Mouse (Mus musculus): ENCODE measurements around the gene Pemt. TPM values are rescaled to one million over a fixed set of nuclear protein-coding genes. Genes with fewer than 3 reads are reported as not detected.
"Not testable (repeated sequence)": the region's sequence is repeated elsewhere in the genome, so short reads cannot be mapped to it uniquely, and the experiment has no call there.

Gene Pemt
- polyA plus RNA-seq, 1 experiment from 2014 or later: 6.7 TPM

- Histone ChIP-seq H3K9ac (no peak overlapping the region), H3K4me2 (no peak overlapping the region), H3K27me3 (peaks cover 19% of the 10 kb centered on the region), H3K9me3 (no peaks in the 10 kb centered on the region), H3K27ac (no peak overlapping the region), H3K36me3 (peaks cover 17% of the 10 kb centered on the region; the same call in 1 of the 2 replicates), H3K4me1 (peaks cover 28% of the 10 kb centered on the region), H3K4me3 (no peak overlapping the region)
- no peak for ATAC-seq (ENCODE audit: borderline replicate concordance, extremely low read depth, low FRiP score, low TSS enrichment)
- WGBS: 67% methylated on average over 3 of the region's 3 CpGs
Measured at GRCm38 (mm10) chr11:59962590-59962989, 83.7 kb downstream of the Pemt start.

DNA sequence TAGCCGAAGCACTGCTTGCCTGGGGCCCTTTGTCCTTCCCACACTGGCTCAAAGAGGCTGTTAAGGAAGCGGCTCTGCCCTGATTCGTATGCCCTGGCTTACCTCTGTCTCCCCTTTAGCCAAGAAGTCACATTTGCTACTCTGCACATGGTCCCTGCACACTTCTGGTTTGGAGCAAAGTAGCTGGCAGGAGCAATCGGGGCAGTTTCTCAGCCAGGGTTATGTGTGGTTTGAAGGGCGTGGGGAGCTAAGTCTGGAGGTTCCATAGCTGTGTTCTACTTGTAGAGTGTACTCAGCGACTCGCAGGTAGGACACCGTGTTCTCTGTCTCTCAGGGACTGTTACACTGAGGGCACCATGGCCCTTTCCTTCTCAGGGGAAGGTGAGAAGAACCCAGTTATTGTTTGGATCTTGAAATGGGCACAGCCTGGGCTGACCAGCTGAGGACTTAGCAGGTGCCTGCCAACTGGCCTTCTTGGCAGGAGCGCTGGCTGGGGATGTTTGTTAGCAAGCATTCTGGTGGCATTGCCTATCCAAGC lies 84.9 kb downstream of the Pemt start:
- peaks cover 19% of the 10 kb centered on the region for H3K27me3 ChIP-seq
- WGBS: 90% methylated on average over 9 of the region's 9 CpGs
- ATAC-seq (ENCODE audit: borderline replicate concordance, extremely low read depth, low FRiP score, low TSS enrichment): no peak
- H3K4me3 ChIP-seq: no peak overlapping the region
- H3K9me3 ChIP-seq: no peaks in the 10 kb centered on the region
- H3K27ac ChIP-seq: no peak overlapping the region
- no peak overlapping the region for H3K4me2 ChIP-seq
- peaks cover 17% of the 10 kb centered on the region; the same call in 1 of the 2 replicates for H3K36me3 ChIP-seq
- no peak overlapping the region for H3K9ac ChIP-seq
- H3K4me1 ChIP-seq: peaks cover 27% of the 10 kb centered on the region

- H3K36me3 ChIP-seq: peaks cover 17% of the 10 kb centered on the region; the same call in 1 of the 2 replicates
- ATAC-seq (ENCODE audit: borderline replicate concordance, extremely low read depth, low FRiP score, low TSS enrichment): no peak
- H3K9ac ChIP-seq: no peak overlapping the region
- H3K27ac ChIP-seq: no peak overlapping the region
- H3K9me3 ChIP-seq: no peaks in the 10 kb centered on the region
- H3K4me1 ChIP-seq: peaks cover 20% of the 10 kb centered on the region
- H3K27me3 ChIP-seq: peaks cover 19% of the 10 kb centered on the region
- 85% methylated on average over 20 of the region's 20 CpGs for WGBS
- no peak overlapping the region for H3K4me3 ChIP-seq
- no peak overlapping the region for H3K4me2 ChIP-seq
Measured at GRCm38 (mm10) chr11:59960476-59961337, 85.6 kb downstream of the Pemt start.

DNA sequence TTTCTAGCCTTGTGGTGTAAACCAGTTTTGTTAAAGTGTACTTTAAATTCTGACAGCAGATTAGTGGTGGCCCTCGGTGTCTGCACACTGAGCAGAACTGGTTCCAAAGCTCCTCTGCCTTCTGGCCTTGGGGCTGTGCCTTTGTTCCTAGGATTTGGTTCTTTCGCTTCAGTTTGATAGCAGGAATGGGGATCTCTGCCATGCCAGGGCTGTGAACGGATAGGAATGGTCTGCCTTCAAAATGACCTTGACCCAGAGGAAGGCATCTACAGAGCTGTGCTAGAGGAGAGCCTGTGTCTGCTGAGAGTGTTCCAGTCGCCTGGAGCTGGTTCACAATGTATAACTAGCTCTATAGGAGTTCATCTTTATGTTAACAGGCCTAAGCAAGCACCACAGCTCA lies 86.8 kb downstream of the Pemt start:
- Histone ChIP-seq H3K9me3 (no peaks in the 10 kb centered on the region), H3K36me3 (peaks cover 17% of the 10 kb centered on the region; the same call in 1 of the 2 replicates), H3K4me2 (no peak overlapping the region), H3K9ac (no peak overlapping the region), H3K4me1 (peaks cover 13% of the 10 kb centered on the region), H3K27me3 (peaks cover 17% of the 10 kb centered on the region), H3K4me3 (no peak overlapping the region), H3K27ac (no peak overlapping the region)
- WGBS: 59% methylated on average over 4 of the region's 4 CpGs
- no peak for ATAC-seq (ENCODE audit: borderline replicate concordance, extremely low read depth, low FRiP score, low TSS enrichment)

DNA sequence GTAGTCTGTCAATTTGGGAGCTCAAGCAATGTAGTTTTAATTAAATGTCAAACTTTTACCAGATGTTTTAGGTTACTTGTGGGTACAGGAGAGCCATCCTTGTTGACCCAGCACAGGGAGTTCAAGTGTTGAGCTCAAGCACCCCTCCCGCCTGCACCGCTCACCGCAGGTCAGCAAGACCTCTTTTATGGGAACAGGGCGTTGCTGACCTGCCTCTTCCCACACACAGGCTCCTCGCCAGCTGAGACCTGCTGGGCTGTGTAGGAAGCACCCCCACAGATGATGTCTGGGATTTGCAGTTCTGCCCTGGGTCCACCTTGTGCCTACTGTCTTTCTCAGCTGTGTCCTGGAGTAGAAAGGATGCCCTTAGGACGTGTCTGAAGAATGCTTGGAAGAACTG lies 89.5 kb downstream of the Pemt start:
- no peaks in the 10 kb centered on the region for H3K9me3 ChIP-seq
- no peak overlapping the region for H3K4me2 ChIP-seq
- H3K36me3 ChIP-seq: peaks cover 14% of the 10 kb centered on the region; the same call in 1 of the 2 replicates
- no peak overlapping the region for H3K27ac ChIP-seq
- no peak for ATAC-seq (ENCODE audit: borderline replicate concordance, extremely low read depth, low FRiP score, low TSS enrichment)
- H3K4me1 ChIP-seq: peaks cover 9% of the 10 kb centered on the region; the same call in 1 of the 2 replicates
- H3K4me3 ChIP-seq: no peak overlapping the region
- WGBS: 70% methylated on average over 6 of the region's 6 CpGs
- no peaks in the 10 kb centered on the region for H3K27me3 ChIP-seq
- no peak overlapping the region for H3K9ac ChIP-seq

DNA sequence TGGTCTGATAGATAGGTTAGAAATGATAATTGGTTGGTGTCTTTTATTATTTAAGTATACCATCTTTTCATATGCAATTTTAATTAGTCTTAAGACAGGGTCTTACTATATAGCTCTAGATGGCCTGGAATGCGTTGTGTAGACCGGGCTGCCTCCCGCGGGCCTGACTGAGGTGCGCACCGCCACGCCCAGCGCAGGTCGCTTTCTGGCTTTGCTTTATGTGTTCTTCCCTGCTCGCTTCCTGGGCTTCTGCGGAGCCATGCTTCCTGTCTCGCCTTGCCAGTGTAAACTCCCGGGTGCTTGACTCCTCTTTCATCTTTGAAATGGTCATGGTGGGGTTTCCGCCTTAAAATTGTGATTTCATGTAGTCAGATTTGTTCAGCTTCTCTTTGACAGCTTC lies 93.4 kb downstream of the Pemt start:
- Histone ChIP-seq H3K36me3 (peaks cover 3% of the 10 kb centered on the region; the same call in 1 of the 2 replicates), H3K4me2 (peak overlapping the region; percentile 20; the same call in 1 of the 2 replicates), H3K27ac (no peak overlapping the region), H3K9me3 (no peaks in the 10 kb centered on the region), H3K27me3 (no peaks in the 10 kb centered on the region), H3K9ac (no peak overlapping the region), H3K4me3 (no peak overlapping the region), H3K4me1 (peaks cover 19% of the 10 kb centered on the region)
- ATAC-seq (ENCODE audit: borderline replicate concordance, extremely low read depth, low FRiP score, low TSS enrichment): no peak
- WGBS: 58% methylated on average over 14 of the region's 14 CpGs

GRCm38 (mm10) chr11:59948401-59948767 lies 97.9 kb downstream of the Pemt start:
- Histone ChIP-seq H3K4me2 (peak overlapping the region; percentile 71), H3K27me3 (no peaks in the 10 kb centered on the region), H3K36me3 (peaks cover 3% of the 10 kb centered on the region; the same call in 1 of the 2 replicates), H3K9ac (peak overlapping the region; percentile 95), H3K4me1 (peaks cover 27% of the 10 kb centered on the region), H3K4me3 (peak overlapping the region; percentile 86), H3K27ac (peak overlapping the region; percentile 62), H3K9me3 (no peaks in the 10 kb centered on the region)
- 1% methylated on average over 16 of the region's 16 CpGs for WGBS
- peak; percentile 46; the same call in 1 of the 2 replicates for ATAC-seq (ENCODE audit: borderline replicate concordance, extremely low read depth, low FRiP score, low TSS enrichment)

GRCm38 (mm10) chr11:59947752-59948400 lies 98.4 kb downstream of the Pemt start, which contains the start of gene Med9:
Med9 (plus strand) TSS chr11:59948206.
- peaks cover 25% of the 10 kb centered on the region for H3K4me1 ChIP-seq
- H3K27ac ChIP-seq: peak within 1 kb of the TSS; percentile 62
- H3K4me3 ChIP-seq: peak within 1 kb of the TSS; percentile 86
- H3K4me2 ChIP-seq: peak within 1 kb of the TSS; percentile 71
- H3K9ac ChIP-seq: peak within 1 kb of the TSS; percentile 95
- WGBS: 2% methylated on average over 43 of the region's 43 CpGs
- peaks cover 3% of the 10 kb centered on the region; the same call in 1 of the 2 replicates for H3K36me3 ChIP-seq
- no peaks in the 10 kb centered on the region for H3K9me3 ChIP-seq
- ATAC-seq (ENCODE audit: borderline replicate concordance, extremely low read depth, low FRiP score, low TSS enrichment): peak; percentile 95
- no peaks in the 10 kb centered on the region for H3K27me3 ChIP-seq

- not testable (repeated sequence) for H3K9me3 ChIP-seq; ATAC-seq (ENCODE audit: borderline replicate concordance, extremely low read depth, low FRiP score, low TSS enrichment)
Measured at GRCm38 (mm10) chr11:59944855-59945254, 101.4 kb downstream of the Pemt start.

GRCm38 (mm10) chr11:59941391-59941790 lies 104.9 kb downstream of the Pemt start:
- Histone ChIP-seq H3K4me1 (peaks cover 3% of the 10 kb centered on the region; the same call in 1 of the 2 replicates), H3K4me2 (no peak overlapping the region), H3K27ac (no peak overlapping the region), H3K27me3 (no peaks in the 10 kb centered on the region), H3K9me3 (no peaks in the 10 kb centered on the region), H3K9ac (no peak overlapping the region), H3K36me3 (no peaks in the 10 kb centered on the region), H3K4me3 (no peak overlapping the region)
- ATAC-seq (ENCODE audit: borderline replicate concordance, extremely low read depth, low FRiP score, low TSS enrichment): no peak
- 7% methylated on average over 3 of the region's 3 CpGs for whole genome bisulfite sequencing

More at GRCm38 (mm10) chr11:59944855-59945254, 101.4 kb downstream of the Pemt start:
- H3K9ac ChIP-seq, H3K27ac ChIP-seq, H3K4me2 ChIP-seq, H3K4me3 ChIP-seq, H3K27me3 ChIP-seq, H3K36me3 ChIP-seq: not testable (repeated sequence)
- H3K4me1 ChIP-seq: peaks cover 22% of the 10 kb centered on the region
- WGBS: 80% methylated on average over 10 of the region's 10 CpGs

DNA sequence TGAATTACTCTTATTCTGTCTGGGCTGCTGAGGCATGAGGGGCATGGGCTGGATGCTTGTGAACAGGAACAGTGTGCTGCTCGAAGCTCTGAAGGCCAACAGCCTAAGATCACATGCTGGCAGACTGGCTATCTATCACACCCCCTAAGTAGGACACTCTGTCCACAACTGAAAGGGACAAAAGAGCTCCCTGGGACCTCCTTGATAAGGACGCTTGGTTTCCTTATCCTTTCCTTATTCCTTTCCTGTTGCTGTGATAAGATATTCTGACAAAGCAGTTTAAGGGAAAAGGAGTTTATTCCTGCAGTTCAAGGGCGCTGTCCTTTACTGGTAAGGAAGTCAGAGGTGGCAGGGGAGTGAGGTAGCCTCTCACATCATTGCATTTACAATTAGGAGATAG lies 105.6 kb downstream of the Pemt start:
- H3K27me3 ChIP-seq: no peaks in the 10 kb centered on the region
- H3K36me3 ChIP-seq: no peaks in the 10 kb centered on the region
- no peaks in the 10 kb centered on the region for H3K9me3 ChIP-seq
- no peak for ATAC-seq (ENCODE audit: borderline replicate concordance, extremely low read depth, low FRiP score, low TSS enrichment)
- H3K27ac ChIP-seq: no peak overlapping the region
- no peak overlapping the region for H3K4me2 ChIP-seq
- H3K4me3 ChIP-seq: no peak overlapping the region
- no peak overlapping the region for H3K9ac ChIP-seq
- H3K4me1 ChIP-seq: peaks cover 3% of the 10 kb centered on the region; the same call in 1 of the 2 replicates
- WGBS: 52% methylated on average over 3 of the region's 3 CpGs
